Mouse (Mus musculus): ENCODE data around the gene 1700012B07Rik.

1700012B07Rik gene

GRCm38 (mm10) chr11:109758616-109759215, 69.1 kb downstream of the 1700012B07Rik start:
- in situ Hi-C loops (cut with MboI), result no loop called here

- in situ Hi-C loops (cut with MboI), result no loop called here
Observed at GRCm38 (mm10) chr11:109754105-109754602, 73.7 kb downstream of the 1700012B07Rik start.

- in situ Hi-C loops (cut with MboI), result no loop called here
Observed at GRCm38 (mm10) chr11:109751636-109752603, 75.9 kb downstream of the 1700012B07Rik start.

- in situ Hi-C loops (cut with MboI), result no loop called here
Observed at GRCm38 (mm10) chr11:109745210-109745609, 82.6 kb downstream of the 1700012B07Rik start.

GRCm38 (mm10) chr11:109737967-109738366, 89.9 kb downstream of the 1700012B07Rik start:
- in situ Hi-C loops (cut with MboI), result no loop called here
